14 mouse cellular contexts compared by ENCODE assay signal in genomic region chr2:141522081-141522480, GRCm38 (mm10).
DNase-seq lines count a peak whose midpoint lies in the region; ATAC-seq and TF ChIP-seq lines count a peak whose summit lies in the region.
"Had no signal": no experiment of that assay in that cellular context is flagged by ENCODE, and none has a peak within 500 bp of the region (broad histone marks: within the 10 kb centered on the region; RNA-seq: fewer than 3 reads in every experiment).

No protein-coding gene starts in this region.

- no peak overlapping the region for H3K4me2 ChIP-seq in kidney, postnatal 0 days (ENCODE audit: low read length)
- H3K4me2 ChIP-seq in forebrain, embryonic 16.5 days (ENCODE audit: low read length): no peak overlapping the region
- H3K4me2 ChIP-seq: hindbrain, embryonic 15.5 days had no signal

- no peak for TF ChIP-seq CTCF in kidney, postnatal 0 days (IDR thresholded peaks at IDR 0.05; ENCODE audit: low read depth)
- no peak for TF ChIP-seq CTCF in left cerebral cortex, adult 2 months (IDR thresholded peaks at IDR 0.05)

- H3K27ac ChIP-seq in kidney, postnatal 0 days: no peak overlapping the region
- peak overlapping the region; percentile 40; the same call in 1 of the 2 replicates for H3K27ac ChIP-seq in left cerebral cortex, adult 2 months
- no peak overlapping the region for H3K27ac ChIP-seq in forebrain, embryonic 16.5 days (ENCODE audit: low read length)
- H3K27ac ChIP-seq: heart, adult 2 months; hindbrain, embryonic 15.5 days had no signal

- H3K36me3 ChIP-seq in kidney, postnatal 0 days (ENCODE audit: insufficient read depth, low read length): no peaks in the 10 kb centered on the region
- no peaks in the 10 kb centered on the region for H3K36me3 ChIP-seq in forebrain, embryonic 16.5 days (ENCODE audit: control insufficient read depth, insufficient read depth)
- H3K36me3 ChIP-seq: hindbrain, embryonic 15.5 days had no signal

- H3K27me3 ChIP-seq in kidney, postnatal 0 days (ENCODE audit: insufficient read depth, low read length): no peaks in the 10 kb centered on the region
- H3K27me3 ChIP-seq in forebrain, embryonic 16.5 days (replicated peaks; ENCODE audit: control insufficient read depth, insufficient read depth, low read length): no peaks in the 10 kb centered on the region
- H3K27me3 ChIP-seq: hindbrain, embryonic 15.5 days had no signal

- peak; percentile 28 for DNase-seq in kidney, postnatal 0 days (ENCODE audit: low spot score)
- DNase-seq in kidney, adult 9 months: no peak
- DNase-seq in right cerebral cortex, adult 2 months (ENCODE audit: low spot score in 2 of 2): peak; percentile 11 to 14
- no peak for DNase-seq in right cerebral cortex, postnatal 36 days (ENCODE audit: low spot score in 2 of 2)
- DNase-seq in left cerebral cortex, adult 2 months (ENCODE audit: extremely low spot score in 1 of 2, low spot score in 2 of 2): peak in 1 of 2 experiments; percentile 12
- DNase-seq in lung, postnatal 36 days: no peak
- DNase-seq: adrenal gland, postnatal 10 days; cerebellum, postnatal 10 days; heart, adult 2 months; kidney, adult 18-20 months; lung, postnatal 14 days; thymus, adult 2 months had no signal

- H3K4me1 ChIP-seq in kidney, postnatal 0 days (replicated peaks; ENCODE audit: insufficient read depth, low read length): no peaks in the 10 kb centered on the region
- H3K4me1 ChIP-seq in forebrain, embryonic 16.5 days (replicated peaks; ENCODE audit: control insufficient read depth, insufficient read depth, low read length): no peaks in the 10 kb centered on the region
- H3K4me1 ChIP-seq: hindbrain, embryonic 15.5 days had no signal

- no peak overlapping the region for H3K9ac ChIP-seq in kidney, postnatal 0 days (ENCODE audit: low read depth, low read length)
- no peak overlapping the region for H3K9ac ChIP-seq in forebrain, embryonic 16.5 days (replicated peaks; ENCODE audit: low read depth, low read length)
- H3K9ac ChIP-seq: hindbrain, embryonic 15.5 days had no signal

- 48% methylated on average over 4 of the region's 4 CpGs for WGBS in kidney, postnatal 0 days
- WGBS in forebrain, embryonic 16.5 days: 55% methylated on average over 4 of the region's 4 CpGs

- no peak overlapping the region for H3K4me3 ChIP-seq in kidney, postnatal 0 days (replicated peaks; ENCODE audit: low read depth, low read length)
- H3K4me3 ChIP-seq in left cerebral cortex, adult 2 months: no peak overlapping the region
- no peak overlapping the region for H3K4me3 ChIP-seq in forebrain, embryonic 16.5 days (replicated peaks; ENCODE audit: low read length)
- H3K4me3 ChIP-seq: heart, adult 2 months; hindbrain, embryonic 15.5 days had no signal

- no peaks in the 10 kb centered on the region for H3K9me3 ChIP-seq in kidney, postnatal 0 days (replicated peaks; ENCODE audit: low read length)
- H3K9me3 ChIP-seq in forebrain, embryonic 16.5 days (ENCODE audit: control insufficient read depth, low read length): no peaks in the 10 kb centered on the region
- H3K9me3 ChIP-seq: hindbrain, embryonic 15.5 days had no signal

- intact Hi-C loops in left cerebral cortex, adult 2 months (cut with DNase I): no loop called here

- no peak for ATAC-seq in kidney, postnatal 0 days (replicated peaks; ENCODE audit: low FRiP score, low read depth)
- ATAC-seq in forebrain, embryonic 16.5 days: no peak

Comparison
In these comparisons a context has a peak if more than half of its experiments do, and no peak if none do; other contexts are left out.
1. DNase-seq: peak in kidney, postnatal 0 days (single experiment) and right cerebral cortex, adult 2 months (2 of 2); none in kidney, adult 9 months (single experiment), right cerebral cortex, postnatal 36 days (0 of 2) and lung, postnatal 36 days (single experiment).